Mouse (Mus musculus) thymus, postnatal 25 days (tissue): ENCODE measurements around the gene Cst9.

Experiments
- DNase-seq: peaks from one replicate; pipeline ENCODE4 v3.0.0; 2022

Cst9 gene

DNA sequence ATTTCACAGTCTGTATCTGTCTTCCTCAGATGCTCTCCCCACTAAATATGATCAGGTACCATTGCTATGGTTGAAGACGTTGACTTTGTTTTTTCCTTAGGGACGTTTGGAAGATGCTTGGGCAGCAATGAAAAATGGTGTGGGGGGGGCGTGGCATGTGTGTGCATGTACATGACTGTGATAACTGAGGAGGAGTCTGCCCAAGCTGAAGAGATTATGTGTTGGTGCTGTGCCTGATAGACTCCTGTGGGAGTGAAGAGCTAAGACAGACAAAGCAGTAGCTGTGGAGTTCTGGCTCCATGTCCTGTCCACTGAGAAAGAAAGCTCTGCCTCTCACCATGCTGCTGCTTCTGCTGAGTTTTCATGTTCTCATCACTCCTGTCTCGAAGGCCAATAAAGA lies at the start of gene Cst9:
Gene Cst9 (plus strand): TSS at position 236 of the 400 bp plus-strand sequence.
- DNase-seq, result no peak

DNA sequence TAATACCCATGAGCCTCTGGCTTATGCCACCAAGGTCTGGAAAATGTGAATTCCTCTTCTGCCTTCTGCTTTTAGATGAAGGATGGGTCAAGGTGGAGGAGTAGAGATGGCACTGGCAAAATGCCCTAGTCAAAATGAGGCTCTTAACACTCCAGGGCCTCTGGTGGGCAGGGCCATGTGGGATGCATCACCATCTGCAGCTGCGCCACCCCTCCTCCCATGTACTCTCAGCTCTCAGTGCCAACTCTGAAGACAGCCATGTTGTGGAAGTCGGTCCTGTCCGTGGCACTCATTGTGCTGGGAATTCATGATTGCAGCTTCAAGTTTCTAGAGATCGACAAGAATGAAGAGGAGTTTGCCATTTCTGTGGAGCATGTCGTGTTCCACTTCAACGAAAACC lies 45.8 kb upstream of the Cst9 start, which contains the start of gene Cst12:
Gene Cst12 (plus strand): TSS at position 220 of the 400 bp plus-strand sequence.
- no peak for DNase-seq

DNA sequence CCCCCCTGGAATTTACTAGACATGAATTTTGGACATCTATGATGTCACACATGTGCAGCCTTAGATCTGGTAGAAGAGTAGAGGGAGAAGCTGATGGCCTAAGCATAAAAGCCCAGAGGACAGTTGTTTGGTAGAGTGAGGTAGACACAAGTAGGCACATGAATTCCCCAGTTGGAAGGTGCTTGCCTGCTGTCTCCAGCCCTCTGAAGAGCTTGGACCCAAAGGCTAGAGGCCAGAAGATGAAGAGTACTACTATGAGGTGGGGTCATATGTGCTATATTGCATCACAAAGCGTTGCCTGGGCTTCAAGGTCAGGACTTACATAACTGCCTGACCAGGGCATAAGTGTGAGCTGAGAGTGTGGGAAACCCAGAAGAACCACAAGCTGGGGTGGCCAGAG lies 36.5 kb upstream of the Cst9 start, which contains the start of gene Cst8:
Gene Cst8 (plus strand): TSS at position 301 of the 400 bp plus-strand sequence.
- DNase-seq, result no peak

DNA sequence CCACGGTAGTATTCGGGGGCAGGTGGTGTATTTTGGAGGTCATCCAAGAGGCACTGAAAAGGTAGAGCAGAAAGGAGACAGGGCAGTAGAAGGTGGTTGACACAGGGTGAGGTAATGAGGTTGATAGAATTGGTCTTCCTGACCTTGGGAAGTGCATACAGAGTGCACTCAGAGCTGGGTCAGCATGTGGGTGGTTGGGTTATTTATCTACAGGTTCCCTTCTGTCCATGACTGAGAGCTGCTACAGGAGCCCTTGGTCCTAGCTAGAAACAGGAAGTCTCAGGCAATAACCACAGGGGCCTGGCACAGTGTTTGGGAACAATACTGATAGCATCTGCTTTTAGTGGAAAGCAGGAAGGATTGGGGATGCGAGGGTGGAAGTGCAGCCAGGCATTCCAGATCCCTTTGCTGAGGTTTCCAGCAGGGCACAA lies 33.4 kb upstream of the Cst9 start:
- no peak for DNase-seq

DNA sequence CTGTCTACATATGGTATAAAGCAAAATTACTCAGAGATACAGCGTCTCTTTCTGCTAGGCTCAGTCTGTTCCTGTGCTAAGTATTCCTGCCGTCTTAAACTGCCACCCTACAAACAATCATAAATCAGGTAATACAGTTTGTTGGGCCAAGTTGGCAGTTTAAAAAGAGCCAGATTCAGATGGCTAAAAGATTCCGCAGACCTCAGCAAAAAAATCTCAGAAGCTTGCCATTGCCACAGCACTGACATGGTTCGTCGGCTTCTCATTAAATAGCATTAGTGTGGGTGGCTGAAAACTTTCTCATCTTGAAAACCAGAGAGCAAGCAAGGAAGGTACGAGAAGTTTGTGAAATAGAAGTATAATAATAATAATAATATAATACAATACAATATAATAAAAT lies 28.3 kb upstream of the Cst9 start:
- no peak for DNase-seq

DNA sequence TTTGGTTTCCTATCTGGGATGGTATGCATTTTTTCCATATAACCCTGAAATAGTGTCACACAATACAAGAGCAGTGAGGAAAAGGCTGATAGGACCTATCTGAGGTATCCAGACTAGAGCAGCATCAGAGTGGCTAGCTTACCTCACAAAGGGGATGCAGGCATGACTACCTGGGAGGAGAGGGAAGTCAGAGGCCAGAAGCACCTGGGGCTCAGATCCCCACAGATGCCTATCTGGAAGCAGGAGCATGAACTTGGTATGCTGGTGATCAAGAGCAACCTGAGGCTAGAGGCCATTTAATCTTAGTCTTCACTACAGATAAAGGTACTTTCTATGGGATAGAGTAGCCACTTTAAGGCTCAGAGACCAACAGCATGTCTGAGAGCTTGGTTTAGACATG lies 15.0 kb upstream of the Cst9 start, which contains the start of gene Cst13:
Gene Cst13 (plus strand): TSS at position 173 of the 400 bp plus-strand sequence.
- DNase-seq, result no peak

DNA sequence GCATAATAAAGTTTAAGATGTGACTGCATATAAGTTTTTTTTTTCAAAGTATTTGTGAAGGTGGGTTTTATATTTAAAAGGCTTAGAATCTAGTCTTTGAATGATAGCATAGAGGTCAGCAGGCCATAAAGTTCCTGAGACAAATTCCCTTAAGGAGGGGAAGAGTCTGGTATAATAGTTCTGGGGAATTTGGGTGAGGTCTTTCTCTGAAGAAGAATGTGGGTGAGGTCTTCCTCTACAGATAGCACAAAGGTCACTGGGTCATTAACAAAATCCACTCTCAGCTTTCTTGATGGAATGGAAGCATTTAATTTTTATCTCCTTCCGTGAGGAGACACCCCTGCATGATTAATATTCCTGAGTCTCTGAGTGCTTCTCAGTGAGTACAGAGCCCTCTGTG lies 9.0 kb upstream of the Cst9 start:
- no peak for DNase-seq

DNA sequence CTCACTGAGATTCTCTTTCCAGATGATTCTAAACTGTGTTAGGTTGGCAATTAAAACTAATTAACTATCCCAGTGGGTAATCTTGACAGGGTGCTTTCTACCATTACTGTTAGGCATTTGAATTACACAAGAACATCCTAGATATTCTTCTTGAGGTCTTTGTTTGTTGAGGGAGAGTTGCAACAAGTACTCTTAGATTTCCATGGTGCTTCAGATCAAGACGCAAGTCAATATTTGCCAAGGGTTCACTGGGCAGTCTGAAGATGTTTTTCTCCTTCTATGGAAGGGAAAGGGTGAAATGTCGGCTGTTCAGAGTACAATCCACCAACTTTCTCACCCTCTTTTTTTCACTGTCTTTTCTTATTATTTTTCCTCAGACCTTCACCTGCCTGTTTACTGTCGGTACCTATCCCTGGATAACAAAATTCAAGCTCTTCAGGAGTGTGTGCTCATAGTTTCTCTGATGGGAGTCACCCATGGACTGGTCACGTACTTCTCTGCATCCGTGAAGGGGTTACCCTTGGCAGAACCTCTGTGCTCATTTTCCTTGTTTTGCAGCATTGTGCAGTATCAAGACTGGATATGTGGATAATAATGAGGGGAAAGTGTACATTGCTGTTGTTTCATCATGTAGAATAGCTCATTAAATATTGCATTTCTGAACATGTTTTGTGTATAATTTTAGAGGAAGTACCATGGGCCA lies 3.3 kb downstream of the Cst9 start:
- DNase-seq, result no peak

DNA sequence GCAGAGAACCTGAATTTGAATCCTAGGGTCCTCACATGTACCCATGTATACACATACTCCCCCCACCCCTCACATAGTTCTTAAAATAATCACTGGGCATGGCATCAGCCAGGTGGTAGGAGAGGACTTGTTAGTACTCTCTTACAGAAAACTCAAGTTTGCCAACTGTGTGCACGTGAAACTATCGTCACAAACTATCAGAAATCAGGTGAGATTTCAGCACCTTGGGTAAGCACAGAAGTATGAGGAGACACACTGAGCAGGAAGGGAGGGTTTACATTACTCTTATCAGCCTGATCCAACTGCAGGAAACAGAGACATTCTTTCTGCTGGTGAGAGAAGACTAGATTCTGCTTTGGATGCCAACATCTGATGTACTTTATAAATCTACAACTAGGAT lies 4.3 kb downstream of the Cst9 start:
- DNase-seq, result no peak

DNA sequence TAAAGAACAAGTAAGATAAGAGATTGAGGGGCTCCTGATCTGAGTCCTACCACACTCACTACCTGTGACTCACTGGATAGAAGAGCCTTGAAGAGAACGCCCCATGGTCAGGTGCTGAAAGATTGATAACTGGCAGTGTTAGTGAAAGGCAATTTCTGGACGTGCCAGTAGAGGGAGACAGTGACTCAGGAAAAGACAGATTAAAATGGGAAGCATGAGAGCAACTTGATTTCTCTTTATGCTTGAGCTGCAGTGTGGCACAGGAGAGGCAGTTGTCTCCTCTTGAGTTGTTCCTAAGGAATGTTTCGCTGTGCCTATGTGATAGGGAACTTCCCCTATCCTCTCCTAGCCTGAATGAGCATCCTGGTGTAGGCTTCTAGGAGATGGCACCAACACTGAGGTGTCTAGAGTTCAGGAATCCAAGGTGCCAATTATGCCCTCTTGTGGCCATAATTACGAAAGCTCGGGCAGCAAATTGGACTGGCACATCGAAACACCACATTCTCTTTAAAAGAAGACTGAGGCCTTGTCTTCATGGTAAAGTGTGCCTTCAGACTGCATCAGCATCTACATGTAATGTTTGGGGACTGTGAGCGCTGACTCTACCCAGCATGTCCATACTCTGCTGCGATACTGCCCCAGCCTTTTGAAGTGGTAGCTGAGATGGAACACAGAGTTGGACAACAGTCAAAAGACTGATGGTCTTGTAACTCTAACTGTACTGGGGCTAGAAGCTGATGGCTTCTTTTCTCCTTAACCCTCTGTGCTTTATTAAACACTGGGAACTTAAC lies 16.4 kb downstream of the Cst9 start:
- peak; percentile 56 for DNase-seq

DNA sequence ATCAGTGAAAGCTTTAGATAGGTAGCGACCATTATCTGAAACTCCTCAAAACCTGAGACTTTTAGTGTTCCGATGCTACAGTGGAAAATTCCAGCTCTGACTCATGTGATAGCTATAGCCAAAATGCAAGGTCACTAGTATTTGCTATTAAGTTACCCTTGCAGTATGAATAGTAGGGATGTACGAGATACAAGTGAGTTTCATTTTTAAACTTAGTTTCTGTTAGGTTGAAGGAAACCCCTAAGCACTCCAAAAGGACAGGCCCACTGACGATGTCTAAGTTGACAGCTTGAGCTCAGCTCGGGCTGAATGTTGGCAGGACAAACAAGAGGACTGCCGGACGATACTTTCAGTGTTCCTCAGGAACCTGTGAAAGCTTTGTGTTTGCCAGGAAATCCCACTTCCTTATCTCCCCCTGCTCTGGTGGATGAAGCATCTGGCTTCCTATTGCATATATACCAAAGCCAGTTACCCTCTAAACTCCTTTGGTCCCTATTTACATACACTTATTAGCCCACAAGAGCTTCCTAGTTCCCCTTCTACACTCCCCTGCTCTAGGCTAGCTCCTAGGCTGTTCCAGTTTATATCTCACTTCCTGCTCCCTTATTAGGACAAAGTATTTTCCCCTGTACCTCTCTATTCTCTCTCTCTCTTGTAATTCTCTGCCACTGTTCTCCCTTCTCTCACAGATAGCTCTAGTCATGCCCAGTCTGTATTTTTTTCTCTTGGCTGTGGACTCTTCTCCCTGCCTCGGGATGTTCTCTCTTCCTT lies 21.9 kb downstream of the Cst9 start:
- DNase-seq, result no peak

DNA sequence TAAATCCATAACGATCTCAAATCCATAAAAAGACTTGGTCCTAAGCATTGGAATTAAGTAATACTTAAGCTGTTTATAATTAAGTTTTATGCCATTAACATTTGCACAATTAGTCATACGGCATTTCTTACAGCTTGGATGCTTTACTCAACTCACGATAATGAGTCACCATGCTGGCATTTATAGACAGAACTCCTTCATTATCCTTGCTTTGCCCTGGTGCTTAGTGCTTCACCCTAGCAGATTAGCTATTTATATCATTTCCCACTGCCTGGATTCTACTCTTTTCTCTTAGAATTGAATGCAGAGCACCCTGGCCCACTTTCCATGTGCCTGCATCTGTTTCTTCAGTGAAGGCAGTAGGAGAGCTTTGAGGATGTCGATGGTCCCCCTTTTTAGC lies 22.6 kb downstream of the Cst9 start:
- no peak for DNase-seq

DNA sequence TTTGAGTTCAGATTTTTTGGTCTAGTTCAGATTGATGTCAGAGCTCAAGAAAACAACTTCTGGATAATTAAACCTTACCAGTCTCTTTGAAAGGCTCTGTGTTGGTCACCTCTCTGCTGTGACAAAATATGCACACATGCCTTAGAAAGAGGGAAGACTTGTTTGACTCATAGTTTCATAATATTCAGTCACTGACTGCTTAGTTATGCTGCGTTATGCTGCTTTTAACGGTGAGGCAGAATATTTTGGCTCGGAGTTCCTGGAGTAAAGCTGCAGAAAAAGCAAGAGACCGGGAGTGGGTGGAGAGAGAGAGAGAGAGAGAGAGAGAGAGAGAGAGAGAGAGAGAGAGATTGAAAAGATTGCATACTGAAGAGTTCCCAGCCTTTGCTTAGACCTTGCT lies 26.0 kb downstream of the Cst9 start:
- DNase-seq, result no peak

DNA sequence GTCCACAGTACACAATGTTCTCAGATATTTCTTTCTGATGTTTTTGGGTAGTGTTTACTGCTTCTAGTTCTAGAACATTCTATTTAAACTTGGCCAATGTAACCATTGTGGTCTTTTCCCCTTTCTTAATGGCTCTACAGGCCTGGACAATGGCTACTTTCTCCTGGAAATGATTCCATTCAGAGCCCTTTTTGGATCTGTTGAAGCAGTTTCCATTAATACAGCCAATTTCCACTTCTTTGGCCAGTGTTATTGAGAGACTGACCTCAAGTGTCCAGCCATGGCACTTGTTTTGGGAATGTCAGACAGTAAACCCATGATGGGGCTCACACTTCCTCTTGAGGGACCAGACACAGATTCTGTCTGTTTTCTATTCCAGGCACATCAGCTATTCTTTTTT lies 26.7 kb downstream of the Cst9 start:
- DNase-seq, result no peak

DNA sequence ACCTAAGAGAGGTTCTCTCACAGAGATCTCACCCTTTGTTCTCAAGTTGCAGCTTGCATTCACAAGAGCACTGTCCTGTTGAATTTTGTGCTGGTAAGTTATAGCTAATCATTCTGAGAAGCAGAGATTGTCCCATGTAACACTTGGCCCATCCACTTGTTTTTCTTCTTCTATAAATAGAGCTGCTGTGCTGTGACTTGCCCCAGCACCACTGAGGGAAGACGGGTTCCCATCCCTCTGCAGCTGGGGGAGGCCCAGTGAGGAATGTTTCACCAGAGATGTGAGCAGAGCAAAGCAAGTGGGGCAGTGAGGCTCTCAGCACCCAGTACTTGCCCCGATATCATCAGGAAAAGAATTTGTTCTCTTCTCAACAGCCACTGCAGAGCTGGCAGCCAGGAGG lies 30.0 kb downstream of the Cst9 start, which contains the start of gene 9230104L09Rik:
Gene 9230104L09Rik (minus strand): TSS at position 73 of the 400 bp plus-strand sequence.
- DNase-seq, result no peak

DNA sequence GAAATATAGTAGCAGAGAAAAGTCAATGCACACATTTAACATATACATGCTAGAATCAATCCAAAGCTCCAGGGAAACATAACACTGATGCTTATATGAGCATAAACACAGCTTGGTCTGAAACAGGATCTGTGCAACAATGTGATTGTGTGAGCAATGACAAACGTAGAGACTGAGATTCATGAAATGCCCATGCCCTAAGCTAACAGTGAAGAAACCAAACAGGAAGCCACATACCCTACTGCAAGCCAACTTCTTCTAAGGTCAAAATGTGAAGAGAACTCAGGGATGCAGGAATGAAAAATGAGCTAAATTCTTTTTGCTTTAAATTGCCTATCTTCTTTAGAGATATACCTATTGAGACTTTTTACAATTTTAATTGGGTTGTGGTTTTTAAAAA lies 34.0 kb downstream of the Cst9 start:
- no peak for DNase-seq

DNA sequence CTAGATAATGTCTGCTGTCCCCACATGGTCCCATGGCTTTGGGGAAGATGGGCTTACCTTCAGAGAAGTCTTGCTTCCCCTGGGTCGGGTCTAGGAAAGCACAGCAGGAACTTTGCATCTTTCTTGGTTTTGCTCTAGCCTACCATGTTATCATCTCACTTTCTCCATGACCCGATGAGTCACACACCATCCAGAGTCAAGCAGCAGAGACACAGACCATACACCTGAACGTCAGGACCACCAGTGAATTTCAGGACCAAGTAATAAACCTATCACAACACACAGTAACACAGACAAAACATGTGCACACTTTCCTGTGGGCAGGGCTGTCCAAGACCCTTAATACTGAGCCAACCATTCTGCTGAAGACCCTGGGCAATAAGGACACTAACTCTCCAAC lies 35.6 kb downstream of the Cst9 start:
- no peak for DNase-seq

DNA sequence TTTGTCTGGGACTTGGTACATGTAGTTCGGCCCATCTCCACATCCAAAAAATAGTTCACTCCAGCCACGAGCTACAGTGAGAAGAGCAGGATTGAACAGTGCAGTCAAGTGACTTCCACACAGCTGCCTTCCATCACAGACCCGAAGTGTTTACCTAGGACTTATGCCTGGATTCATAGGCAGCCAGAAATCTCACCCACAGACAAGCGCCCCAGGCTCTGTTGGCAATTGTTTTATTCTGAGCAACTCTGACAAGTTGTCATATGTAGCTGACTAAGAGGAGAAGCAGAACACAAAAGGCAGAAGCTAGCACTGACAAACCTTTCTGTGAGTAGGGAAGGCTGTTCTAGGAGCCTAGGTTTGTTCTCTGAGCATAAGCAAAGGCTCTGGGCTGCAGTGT lies 37.9 kb downstream of the Cst9 start:
- no peak for DNase-seq

DNA sequence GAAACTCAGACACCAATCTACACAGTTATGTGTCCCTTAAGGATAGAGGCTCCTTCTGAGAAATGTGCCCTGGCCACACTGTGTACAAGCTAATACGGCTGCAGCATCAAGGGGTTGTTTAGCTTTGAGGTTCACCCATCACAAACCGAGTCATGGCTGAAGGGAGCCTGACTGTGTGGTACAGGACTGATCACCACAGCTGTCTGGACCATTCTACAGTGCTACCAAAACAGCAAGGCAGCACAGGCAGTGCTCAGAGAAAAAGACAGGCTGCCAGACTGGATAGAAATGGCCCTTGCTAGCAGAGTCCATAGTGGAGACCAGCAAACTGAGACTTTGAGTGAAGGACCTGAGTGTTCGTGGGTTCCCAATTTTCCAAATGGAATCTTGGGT lies 39.3 kb downstream of the Cst9 start:
- DNase-seq, result no peak

DNA sequence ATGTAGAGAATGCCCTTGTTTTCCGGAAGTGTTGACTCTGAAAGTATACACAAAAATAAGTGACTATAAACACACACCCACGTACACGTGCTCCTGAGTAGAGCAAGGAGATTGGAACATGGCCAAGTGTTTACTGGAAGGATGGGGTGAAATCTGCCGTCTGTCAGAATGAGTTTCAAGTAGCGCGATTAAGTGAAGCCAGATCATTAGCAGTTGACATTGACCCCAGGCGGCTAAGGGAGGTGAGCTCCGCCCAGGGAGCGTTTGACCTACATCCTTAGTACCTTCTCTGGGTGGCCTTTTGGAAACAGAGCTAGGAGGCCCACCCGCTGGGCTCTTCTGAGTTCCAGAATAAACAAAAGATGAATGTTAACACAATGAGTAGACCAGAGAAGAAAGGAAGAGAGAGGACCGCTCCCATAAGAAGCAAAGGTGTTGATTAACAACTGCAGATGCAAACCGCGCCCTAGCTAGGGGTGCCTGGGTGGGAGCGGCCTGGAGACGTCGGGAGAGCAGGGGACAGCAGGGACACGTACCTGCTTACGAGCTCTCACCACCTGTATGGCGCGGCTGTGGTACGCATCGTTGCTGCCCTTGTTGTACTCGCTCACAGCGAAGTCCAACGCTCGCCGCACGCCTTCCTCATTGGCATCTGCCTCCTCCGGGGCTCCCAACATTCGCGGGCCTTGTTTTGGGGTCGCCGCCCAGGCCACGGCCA lies 39.8 kb downstream of the Cst9 start:
- no peak for DNase-seq

DNA sequence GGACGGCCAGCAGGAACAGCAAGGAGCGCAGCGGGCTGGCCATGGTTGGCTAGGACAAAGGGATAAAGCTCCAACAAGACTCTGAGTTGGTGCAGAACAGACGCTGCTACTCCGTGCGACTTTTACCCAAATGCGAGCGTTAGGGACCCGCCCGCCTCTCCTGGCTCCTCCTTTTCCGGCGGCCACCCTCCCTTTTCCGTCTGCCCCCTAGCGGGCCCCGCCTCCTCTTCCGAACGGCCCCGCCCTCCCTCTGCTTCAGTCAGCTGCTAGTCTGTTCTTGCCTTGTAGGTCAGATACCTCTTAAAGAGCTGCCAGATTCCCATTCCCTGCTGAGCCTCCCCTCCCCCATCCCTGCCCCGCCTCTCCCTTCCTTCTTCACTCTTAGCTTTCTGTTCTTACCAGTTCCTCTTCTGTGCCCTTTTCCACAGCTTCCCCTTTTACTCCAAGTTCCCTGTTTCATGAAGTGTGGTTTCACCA lies 40.4 kb downstream of the Cst9 start, which contains the start of gene Cst3:
Gene Cst3 (minus strand): TSS at position 358 of the 477 bp plus-strand sequence.
- DNase-seq, result peak; percentile 89

DNA sequence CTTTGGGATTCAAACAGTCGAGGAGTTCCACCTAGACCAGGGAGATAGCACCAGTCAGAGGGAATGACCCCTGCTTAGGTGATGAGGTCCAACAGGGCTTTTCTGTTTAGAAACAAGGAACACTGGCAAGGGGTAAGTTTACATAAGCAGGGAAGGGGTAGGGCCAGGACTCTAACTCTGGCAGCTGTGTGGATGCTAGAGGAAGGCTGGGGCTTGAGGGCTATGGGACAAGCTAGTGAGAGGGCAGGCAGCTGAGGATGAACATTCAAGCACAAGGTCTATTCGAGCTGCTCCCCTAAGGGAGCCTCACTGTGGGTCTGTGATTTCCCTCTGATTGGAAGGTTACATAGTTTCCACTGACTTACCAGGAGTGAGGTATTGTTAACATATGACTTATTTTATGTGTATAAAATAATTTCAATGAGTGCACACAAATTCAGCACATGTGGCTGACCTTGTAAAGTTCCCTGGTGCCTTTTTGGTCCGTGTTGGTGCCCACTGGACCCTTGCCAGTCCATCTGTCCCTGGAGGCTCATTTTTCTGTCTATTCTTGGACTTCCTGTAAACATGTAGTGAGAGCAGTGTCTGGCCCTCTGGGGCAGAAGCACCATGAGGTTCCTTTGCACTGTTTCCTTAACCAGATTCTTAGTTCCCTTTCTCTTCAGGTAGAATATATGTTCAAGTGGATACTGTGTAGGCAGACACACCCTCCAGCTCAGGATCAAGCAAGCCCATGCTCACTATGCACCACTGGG lies 42.2 kb downstream of the Cst9 start:
- no peak for DNase-seq
